Mouse (Mus musculus): ENCODE data around the gene Hoxd10.

GRCm38 (mm10) chr2:74661685-74662084 lies 30.0 kb upstream of the Hoxd10 start:
- TF ChIP-seq POLR2A (IDR thresholded peaks at IDR 0.05; ENCODE audit: borderline replicate concordance, insufficient read depth, low read length) (no peak), CTCF (IDR thresholded peaks at IDR 0.05; ENCODE audit: borderline replicate concordance, insufficient read depth, low read depth, low read length) (no peak)

Measured in cerebellum, adult 2 months (tissue).